Mouse (Mus musculus): ENCODE results near the gene Mapre3.

Gene Mapre3

DNA sequence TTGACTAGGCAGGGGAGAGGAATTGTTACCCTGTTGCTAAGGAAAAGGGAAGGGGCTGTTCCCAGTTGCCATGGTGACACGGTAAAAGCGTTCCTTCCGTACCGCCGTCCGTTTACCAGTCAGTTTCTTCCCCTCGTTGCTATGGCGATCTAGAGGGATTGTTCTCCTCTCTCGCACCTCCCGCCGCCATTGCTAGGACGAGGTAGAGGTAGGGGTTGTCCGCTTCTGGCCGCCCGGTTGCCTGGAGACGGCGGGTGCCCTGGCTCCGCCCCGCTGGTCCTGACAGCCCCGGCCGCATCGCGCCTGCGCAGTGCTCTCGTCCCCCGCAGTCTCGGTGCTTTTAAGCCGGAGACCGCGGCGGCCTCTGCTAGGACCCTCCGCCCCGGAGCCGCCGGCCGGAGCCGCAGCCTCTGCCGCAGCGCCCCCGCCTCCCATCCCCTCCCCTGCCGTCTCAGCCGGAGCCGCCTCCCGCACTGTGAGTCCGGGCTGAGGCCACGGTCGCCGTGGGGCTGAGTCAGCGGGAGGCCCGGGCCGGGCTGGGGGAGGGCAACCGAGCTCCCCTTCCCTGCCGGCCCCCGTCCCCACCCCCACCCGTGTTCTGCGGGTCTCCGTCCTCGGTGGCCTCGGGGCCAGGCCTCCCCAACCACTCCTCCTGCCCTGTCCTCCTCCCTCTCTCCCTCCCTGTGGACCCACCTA, at the start of gene Mapre3:
TSS of gene Mapre3 (plus strand) at position 218 of the 696 bp plus-strand sequence.
- DNase-seq (ENCODE audit: low read depth, low spot score), result peak; percentile 79

DNA sequence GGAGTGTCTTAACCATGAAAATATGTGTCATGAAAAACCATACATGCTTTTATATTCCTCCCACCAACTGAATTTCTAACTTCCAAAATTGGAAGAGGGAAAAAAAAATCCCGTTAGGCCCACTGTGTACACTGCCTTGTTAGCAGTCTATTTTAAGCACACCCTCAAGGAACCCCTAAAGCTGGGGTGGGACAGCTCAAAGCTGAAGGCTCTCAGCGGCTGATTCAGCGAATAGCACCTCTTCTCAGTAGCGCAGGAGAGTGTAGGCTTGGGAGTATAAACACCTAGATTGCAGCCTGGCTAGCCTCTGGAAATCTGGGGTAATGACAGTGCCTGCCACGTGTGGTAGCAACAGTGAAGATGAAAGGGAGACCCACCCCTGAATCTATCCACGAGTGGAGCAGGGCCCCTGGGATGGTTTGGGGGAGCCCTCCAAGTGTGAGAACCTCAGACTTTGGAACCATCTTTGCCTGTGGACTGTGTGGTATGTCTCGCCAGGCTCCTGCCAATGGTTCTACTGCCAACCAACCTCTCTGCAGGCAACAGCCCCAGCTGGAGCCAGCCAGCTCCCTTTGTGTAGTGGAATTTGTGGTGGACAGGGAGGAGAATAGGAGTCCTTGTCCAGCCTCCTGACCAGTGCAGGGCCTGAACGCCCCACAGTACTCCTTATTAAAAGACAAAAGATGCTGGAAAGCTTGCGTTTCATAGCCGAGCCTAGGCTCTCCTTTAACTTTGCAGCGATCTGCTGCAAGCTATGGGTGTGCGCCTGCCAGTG, 48.7 kb upstream of the Mapre3 start:
- DNase-seq (ENCODE audit: low read depth, low spot score), result no peak

GRCm38 (mm10) chr5:30768082-30768481, 46.4 kb upstream of the Mapre3 start:
- no peak for DNase-seq (ENCODE audit: low read depth, low spot score)

DNA sequence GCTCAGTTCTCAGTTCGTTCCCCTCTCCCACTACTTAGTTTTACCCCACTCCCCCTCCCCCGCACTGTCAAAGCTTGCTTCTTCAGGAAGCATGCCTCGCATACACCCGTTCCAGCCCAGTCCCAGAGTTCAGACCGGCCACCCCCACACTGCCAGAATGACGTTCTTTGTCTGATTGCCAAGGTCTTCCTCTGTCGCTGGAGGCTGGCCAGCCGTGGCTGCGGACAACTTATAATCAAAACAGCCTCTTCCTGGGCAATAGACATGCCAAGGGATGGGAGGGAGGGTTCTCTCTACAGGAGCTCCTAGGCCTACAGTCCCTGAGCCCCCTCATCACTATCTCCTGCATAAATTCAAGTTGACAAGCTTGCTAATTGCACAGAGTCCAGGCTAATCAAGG, 45.8 kb upstream of the Mapre3 start:
- DNase-seq (ENCODE audit: low read depth, low spot score), result no peak

- no peak for DNase-seq (ENCODE audit: low read depth, low spot score)
Measured at GRCm38 (mm10) chr5:30769075-30769474, 45.4 kb upstream of the Mapre3 start.

DNA sequence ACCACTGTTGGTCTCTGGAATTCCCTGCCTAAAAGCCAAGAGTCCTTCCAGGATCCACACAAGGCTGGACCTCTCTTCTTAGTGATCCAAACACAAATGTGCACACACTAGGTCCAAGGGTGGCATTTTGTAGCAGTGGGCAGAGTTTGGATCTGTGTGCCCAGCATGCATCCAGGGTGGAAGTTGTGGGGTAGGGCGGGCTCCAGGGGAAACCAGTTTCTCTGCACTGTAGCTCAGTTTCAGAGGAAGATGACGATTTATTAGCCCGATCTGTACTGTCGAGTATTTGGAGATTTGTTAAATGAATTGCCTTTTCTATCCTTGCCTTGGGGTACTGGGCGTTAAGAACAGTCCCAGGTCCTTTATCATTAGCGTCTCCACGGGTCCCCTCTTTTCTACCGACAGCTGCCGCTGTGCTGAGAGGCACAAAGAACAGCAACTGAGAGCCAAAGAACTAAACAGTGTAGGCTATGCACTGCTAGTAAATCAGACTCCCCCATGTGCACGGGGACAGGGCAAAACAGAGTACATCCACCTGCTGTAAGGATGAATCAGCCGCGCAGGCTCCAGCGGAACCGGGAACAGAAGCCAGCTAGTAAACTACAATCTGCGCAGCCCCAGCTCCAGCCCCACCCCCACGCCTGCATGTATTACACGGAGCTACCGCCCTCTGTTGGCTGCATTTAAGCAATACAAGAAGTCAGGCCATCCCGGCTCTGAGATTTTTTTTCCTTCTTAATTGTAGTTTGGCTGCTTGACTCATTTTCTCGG, 39.7 kb upstream of the Mapre3 start:
- peak; percentile 77 for DNase-seq (ENCODE audit: low read depth, low spot score)

- DNase-seq (ENCODE audit: low read depth, low spot score), result no peak
Measured at GRCm38 (mm10) chr5:30780699-30781098, 33.7 kb upstream of the Mapre3 start.

- no peak for DNase-seq (ENCODE audit: low read depth, low spot score)
Measured at GRCm38 (mm10) chr5:30781147-30781546, 33.3 kb upstream of the Mapre3 start.

- no peak for DNase-seq (ENCODE audit: low read depth, low spot score)
Measured at GRCm38 (mm10) chr5:30787381-30787780, 27.1 kb upstream of the Mapre3 start.

DNA sequence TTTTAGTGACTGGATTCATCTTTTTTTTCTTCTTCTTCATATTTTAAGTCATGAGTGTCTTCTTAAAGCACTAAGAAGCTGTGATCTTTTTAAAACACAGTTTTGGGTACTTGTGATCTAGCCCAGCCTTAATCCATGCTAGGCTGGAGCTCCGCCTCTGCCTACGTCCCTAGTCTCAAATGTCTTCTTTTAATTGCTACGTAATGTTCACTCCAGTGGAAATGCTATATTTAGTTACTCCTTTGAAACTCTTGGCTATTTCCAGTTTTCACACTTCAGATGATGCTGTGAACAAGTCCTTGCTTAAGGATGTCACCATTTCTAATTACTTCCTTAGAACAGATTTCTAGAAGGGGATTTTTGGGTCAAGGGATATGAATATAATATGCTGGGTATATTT, 24.4 kb upstream of the Mapre3 start:
- no peak for DNase-seq (ENCODE audit: low read depth, low spot score)

GRCm38 (mm10) chr5:30796125-30796524, 18.3 kb upstream of the Mapre3 start:
- peak; percentile 59 for DNase-seq (ENCODE audit: low read depth, low spot score)

DNA sequence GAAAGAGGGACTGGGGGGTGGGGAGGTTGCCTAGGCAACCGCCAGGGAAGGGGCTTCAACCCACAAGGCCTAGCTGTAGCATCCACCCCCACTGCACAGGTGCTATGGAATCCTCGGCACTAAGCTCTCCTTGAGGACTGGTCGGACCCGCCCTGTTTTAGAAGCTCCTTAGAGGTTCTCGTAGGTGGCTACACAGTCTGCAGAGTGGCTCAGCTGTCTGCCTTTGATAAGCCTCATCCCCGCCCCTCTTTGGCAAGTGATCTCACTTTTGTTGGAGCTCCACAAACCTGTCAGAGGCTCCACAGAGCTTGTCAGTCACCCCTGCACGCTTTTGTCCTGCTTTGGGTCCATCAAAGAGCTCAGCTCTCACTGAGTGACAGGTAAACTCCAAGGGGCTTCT, 17.0 kb upstream of the Mapre3 start:
- DNase-seq (ENCODE audit: low read depth, low spot score), result no peak

DNA sequence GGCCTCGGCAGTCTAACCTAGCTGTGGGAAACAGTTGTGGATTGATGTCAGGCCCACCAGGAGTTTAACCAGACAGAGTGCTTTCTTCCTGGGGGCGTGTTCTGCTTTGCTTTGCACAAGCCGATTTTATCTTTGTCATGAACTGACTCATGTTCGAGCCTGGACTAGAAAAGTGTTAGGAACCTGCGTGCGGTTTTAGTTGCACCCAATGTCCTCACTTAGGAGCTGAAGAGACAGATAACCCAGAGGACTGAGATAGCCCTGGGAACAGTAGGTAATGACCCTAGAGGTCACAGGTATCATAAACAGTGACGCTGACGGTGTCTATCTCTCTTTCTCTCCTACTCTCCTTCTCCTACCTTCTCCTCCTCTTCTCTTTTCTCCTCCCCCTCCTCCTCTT, 16.5 kb upstream of the Mapre3 start:
- no peak for DNase-seq (ENCODE audit: low read depth, low spot score)

DNA sequence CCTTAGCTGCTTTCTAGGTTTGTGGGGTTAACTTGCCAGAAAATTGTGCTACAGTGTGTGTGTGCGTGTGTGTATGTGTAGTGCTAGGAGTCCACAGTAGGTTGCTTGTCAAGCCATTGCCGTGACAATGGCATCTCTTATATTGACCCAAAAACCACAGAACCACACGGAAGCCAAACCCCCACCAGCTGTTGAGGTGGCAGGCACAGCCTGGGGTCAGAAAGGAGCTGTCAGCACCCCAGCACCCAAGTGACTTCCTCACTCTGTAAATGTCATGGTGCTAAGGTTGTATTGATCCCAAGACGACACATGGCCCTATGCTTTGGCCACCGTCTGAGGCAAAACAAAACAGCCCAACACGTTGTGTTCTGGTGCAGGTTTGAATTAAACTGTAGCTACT, 15.5 kb upstream of the Mapre3 start:
- DNase-seq (ENCODE audit: low read depth, low spot score), result no peak

DNA sequence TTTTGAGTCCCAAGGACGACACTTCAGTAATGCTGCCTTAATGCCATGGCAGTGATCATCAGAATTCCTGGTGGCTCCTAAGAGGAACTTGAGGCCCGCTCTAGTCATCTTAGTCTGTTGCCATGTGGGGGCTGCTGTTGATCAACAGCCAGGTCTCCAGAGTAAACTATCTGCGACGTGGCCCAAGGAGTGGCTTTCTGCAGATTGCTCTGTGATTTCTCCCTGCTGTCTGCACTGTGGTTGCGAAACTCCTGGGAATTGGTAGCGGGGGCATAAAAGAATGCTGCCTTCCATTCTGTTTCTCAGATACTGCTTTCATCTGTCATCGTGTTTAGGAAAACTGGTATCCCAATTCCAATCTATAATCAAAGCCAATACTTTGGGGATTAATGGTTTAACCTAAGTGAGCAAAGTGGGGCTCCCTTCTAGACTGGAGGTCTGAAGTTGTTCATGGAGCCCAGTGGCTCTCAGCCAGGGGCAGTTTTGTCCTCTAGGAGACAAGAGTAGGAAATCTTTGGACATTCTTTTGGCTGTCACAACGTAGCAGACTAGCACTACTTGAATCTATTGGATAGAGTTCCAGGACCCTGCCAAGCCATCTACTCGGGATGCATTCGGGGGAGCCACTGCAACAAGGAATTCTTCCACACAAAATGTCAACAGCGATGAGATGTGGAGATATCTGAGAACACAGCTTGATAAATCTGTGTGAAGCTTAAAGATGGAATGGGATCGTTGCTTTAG, 11.5 kb upstream of the Mapre3 start:
- no peak for DNase-seq (ENCODE audit: low read depth, low spot score)

DNA sequence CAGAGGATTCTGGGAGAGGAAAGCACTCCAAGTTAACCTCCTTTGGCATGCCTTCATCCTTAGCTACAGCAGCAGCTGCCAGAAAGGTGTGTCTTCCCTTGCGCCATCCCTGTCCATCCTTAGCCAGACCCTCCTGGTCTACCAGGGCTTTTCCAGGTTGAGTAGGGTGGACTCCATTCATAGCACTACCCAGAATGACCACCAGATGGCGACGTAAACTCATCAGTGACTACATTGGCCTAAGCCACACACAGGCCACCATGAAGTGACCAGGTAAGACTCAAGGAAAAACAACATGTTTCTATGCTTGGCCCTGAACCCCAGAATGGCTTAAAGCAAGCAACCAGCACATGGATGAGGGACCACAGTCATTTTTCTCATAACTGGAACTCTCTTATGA, 8.3 kb upstream of the Mapre3 start:
- DNase-seq (ENCODE audit: low read depth, low spot score), result peak; percentile 90

GRCm38 (mm10) chr5:30815120-30815465, 652 bp downstream of the Mapre3 start:
- no peak for DNase-seq (ENCODE audit: low read depth, low spot score)

- DNase-seq (ENCODE audit: low read depth, low spot score), result no peak
Measured at GRCm38 (mm10) chr5:30816261-30816791, 1.9 kb downstream of the Mapre3 start.

DNA sequence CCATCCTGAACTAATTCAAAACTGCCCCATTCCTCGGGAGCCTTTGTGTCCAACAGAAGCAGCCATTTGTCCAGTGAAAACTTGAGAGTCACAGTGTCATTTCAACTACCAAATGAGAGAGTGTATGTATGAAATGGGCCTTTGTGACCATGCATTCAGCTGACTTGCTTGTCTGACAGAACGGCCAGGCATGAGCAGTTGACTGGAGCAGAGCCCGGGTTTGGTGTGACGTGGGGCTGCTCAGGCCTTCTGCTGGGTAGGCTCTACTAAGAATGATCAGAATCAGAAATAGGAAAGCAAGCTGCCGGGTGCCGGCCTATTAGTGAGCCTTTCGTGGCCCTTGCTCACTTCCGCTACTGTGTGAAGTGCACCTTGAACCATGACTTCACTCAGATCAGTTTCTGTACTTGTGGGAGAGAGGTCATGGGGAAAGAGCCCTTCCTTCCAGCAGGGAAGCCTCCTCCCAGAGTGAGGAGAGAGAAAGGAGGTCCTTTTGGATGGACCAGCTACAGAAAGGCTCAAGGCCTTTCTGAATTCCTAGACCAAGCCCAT, 4.4 kb downstream of the Mapre3 start:
- DNase-seq (ENCODE audit: low read depth, low spot score), result no peak

- DNase-seq (ENCODE audit: low read depth, low spot score), result no peak
Measured at GRCm38 (mm10) chr5:30822689-30823088, 8.2 kb downstream of the Mapre3 start.

GRCm38 (mm10) chr5:30823091-30823490, 8.7 kb downstream of the Mapre3 start:
- DNase-seq (ENCODE audit: low read depth, low spot score), result no peak
